Mouse (Mus musculus) ES-E14 (cell line): ENCODE data around the gene Mthfd1l. TPM values are rescaled to one million over a fixed set of nuclear protein-coding genes. Genes with fewer than 3 reads are reported as not detected.

Experiments used
- DNase-seq: peaks from one replicate; pipeline ENCODE4 v3.0.0-alpha.2; 2013; ENCODE audit warnings: low read depth, low spot score
- H3K27ac ChIP-seq: 2 replicates; pipeline ENCODE4 v1.5.1; 2012; ENCODE audit warnings: low read depth, mild to moderate bottlenecking, low read length, moderate library complexity, mixed read lengths; ENCODE audit not compliant: poor library complexity, insufficient read depth, severe bottlenecking
- H3K36me3 ChIP-seq: 2 replicates; pipeline ENCODE4 v1.6.1; 2012; ENCODE audit warnings: mild to moderate bottlenecking, low read length, moderate library complexity, mixed read lengths; ENCODE audit not compliant: control insufficient read depth, poor library complexity, insufficient read depth, severe bottlenecking
- H3K4me1 ChIP-seq, 2 experiments: fragments of 150-350 bp in 1 of 2; sonication (generic) in 1 of 2; 2 replicates each; pipeline ENCODE4 v1.6.1; 2012; ENCODE audit warnings: low read length in 2 of 2, mild to moderate bottlenecking in 1 of 2, mixed read lengths in 1 of 2; ENCODE audit not compliant: control insufficient read depth in 2 of 2, insufficient read depth in 2 of 2, poor library complexity in 1 of 2
- H3K4me3 ChIP-seq, 2 experiments: fragments of 150-350 bp in 1 of 2; sonication (generic) in 1 of 2; 2 replicates each; pipeline ENCODE4 v1.5.1; 2012; ENCODE audit warnings: low read length in 2 of 2, low read depth in 1 of 2, mild to moderate bottlenecking in 1 of 2, mixed read lengths in 1 of 2; ENCODE audit not compliant: insufficient read depth in 1 of 2, poor library complexity in 1 of 2, severe bottlenecking in 1 of 2
- H3K9ac ChIP-seq: 2 replicates; pipeline ENCODE4 v1.6.1; 2012; ENCODE audit warnings: low read depth, mild to moderate bottlenecking, low read length, mixed read lengths; ENCODE audit not compliant: poor library complexity, insufficient read depth, severe bottlenecking
- H3K9me3 ChIP-seq: fragments of 150-350 bp; sonication (generic); 2 replicates; pipeline ENCODE4 v1.6.1; 2012; ENCODE audit warnings: low read depth, mild to moderate bottlenecking, low read length; ENCODE audit not compliant: control insufficient read depth, insufficient read depth
- CHD2 ChIP-seq: IDR thresholded peaks from 2 replicates; pipeline ENCODE4 v1.6.1; 2014; ENCODE audit warnings: mild to moderate bottlenecking, low read depth, low read length, inconsistent platforms
- HCFC1 ChIP-seq: IDR thresholded peaks from 2 replicates; pipeline ENCODE4 v1.6.1; 2012; ENCODE audit warnings: low read length, inconsistent platforms, borderline replicate concordance; ENCODE audit not compliant: insufficient read depth
- MAFK ChIP-seq: IDR thresholded peaks from 2 replicates; pipeline ENCODE4 v1.6.1; 2014; ENCODE audit warnings: mild to moderate bottlenecking, low read depth, low read length, inconsistent platforms; ENCODE audit not compliant: insufficient read depth
- ZC3H11A ChIP-seq: IDR thresholded peaks from 2 replicates; pipeline ENCODE4 v1.6.1; 2012; ENCODE audit warnings: low read depth, mild to moderate bottlenecking, inconsistent platforms, low read length, borderline replicate concordance
- ZNF384 ChIP-seq: IDR thresholded peaks from 2 replicates; pipeline ENCODE4 v1.6.1; 2012; ENCODE audit warnings: low read depth, low read length, inconsistent platforms
- in situ Hi-C, 2 experiments: fragments of 600-800 bp; cut with MboI; formaldehyde crosslinking; loops; one replicate each; pipeline ENCODE4 v1.15.1; 2025; ENCODE audit warnings: low sequenced_read_pairs in 2 of 2, inconsistent platforms in 1 of 2; ENCODE audit not compliant: unreplicated experiment in 2 of 2
- total RNA-seq: library from RNA; depleted of rRNA; stranded (reverse); fragments of 300-350 nt; gene quantifications from 2 replicates; pipeline ENCODE4 v1.2.3, GENCODE M21; 2012

The Mthfd1l gene
- total RNA-seq, 1 experiment = 48.5 TPM

- H3K27ac ChIP-seq = no peak overlapping the region
- DNase-seq = no peak
- no peaks in the 10 kb centered on the region for H3K9me3 ChIP-seq
- H3K36me3 ChIP-seq = no peaks in the 10 kb centered on the region
- in situ Hi-C loops = no loop called here
- H3K9ac ChIP-seq = no peak overlapping the region
- H3K4me1 ChIP-seq = peaks cover 9 to 22% of the 10 kb centered on the region in 2 experiments
- TF ChIP-seq HCFC1 (no peak), MAFK (no peak), CHD2 (no peak)
- H3K4me3 ChIP-seq = no peak overlapping the region
Measured at GRCm38 (mm10) chr10:3936864-3937263, 36.1 kb upstream of the Mthfd1l start.

- DNase-seq = no peak
- peaks cover 19 to 22% of the 10 kb centered on the region in 2 experiments for H3K4me1 ChIP-seq
- in situ Hi-C loops = loop anchor here (10.0 kb wide), 3 partner anchors 355 to 405 kb away; no protein-coding TSS in a partner anchor
- TF ChIP-seq CHD2 (no peak), ZNF384 (no peak), MAFK (no peak), ZC3H11A (no peak), HCFC1 (no peak)
- H3K9ac ChIP-seq = peak overlapping the region; percentile 67
- no peaks in the 10 kb centered on the region for H3K36me3 ChIP-seq
- H3K27ac ChIP-seq = peak overlapping the region; percentile 99
- H3K4me3 ChIP-seq = peak overlapping the region; percentile 12 to 37; a peak in 3 of 4 replicates
- no peaks in the 10 kb centered on the region for H3K9me3 ChIP-seq
Measured at GRCm38 (mm10) chr10:3939895-3940595, 32.9 kb upstream of the Mthfd1l start.

DNA sequence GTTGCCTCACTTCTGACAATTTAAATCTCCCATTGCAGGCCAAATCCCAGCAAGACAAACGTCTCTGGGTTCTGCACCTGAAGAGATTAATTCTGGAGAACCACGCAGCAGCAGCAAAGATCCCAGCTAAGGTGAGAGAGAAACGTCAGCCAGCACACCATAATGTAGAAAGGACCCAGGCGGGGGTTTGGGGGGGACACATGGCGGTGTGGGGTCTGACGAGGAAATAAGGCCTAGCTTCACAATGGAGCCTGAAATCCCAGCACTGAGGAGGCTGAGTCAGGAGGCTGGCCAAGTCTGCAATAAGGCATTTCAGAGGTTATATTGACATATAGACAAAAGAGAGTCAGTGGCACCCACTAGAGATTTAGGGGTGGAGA is 32.3 kb upstream of the Mthfd1l start:
- Histone ChIP-seq H3K9ac (peak overlapping the region; percentile 67), H3K27ac (peak overlapping the region; percentile 99), H3K4me1 (peaks cover 19 to 22% of the 10 kb centered on the region in 2 experiments), H3K36me3 (no peaks in the 10 kb centered on the region), H3K4me3 (peak overlapping the region; percentile 12 to 37; a peak in 3 of 4 replicates), H3K9me3 (no peaks in the 10 kb centered on the region)
- no peak for DNase-seq
- in situ Hi-C loops = loop anchor here (10.0 kb wide), 3 partner anchors 356 to 406 kb away; no protein-coding TSS in a partner anchor
- TF ChIP-seq ZNF384 (no peak), HCFC1 (no peak), MAFK (no peak), ZC3H11A (no peak), CHD2 (no peak)

DNA sequence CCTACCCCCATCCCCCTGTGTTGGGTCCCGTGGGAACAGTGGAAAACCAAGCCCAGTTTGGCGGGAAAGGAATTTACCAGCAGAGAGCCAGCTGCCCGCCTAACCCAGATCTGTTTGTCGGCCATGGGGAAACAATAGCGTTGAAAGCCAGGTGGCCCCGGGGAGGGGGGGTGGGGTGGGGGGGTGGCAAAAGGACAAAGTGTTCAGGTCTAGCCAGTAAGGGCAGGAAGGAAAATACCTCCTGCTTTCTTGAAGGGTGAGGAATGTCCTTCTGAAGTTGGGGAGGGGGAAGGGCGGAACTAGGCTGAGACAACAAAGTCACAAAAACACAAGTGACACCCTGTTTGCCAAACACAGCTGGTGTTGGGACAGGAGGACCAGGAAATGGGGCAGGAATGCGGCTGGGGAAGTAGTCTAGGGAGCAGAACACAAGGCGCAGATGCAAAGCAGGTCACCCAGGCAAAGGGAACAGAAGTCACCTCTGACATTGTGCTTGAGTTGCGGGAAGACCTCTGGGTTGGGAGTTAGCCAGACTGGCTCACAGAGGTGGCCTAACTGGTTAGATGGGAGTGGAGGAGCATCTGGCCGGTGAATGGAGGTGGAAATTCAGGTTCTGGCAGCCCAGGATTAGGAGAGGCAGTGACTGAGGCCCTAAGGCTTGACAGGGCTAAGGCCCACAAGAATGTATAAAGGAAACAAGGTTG is 31.7 kb upstream of the Mthfd1l start:
- peak overlapping the region; percentile 99 for H3K27ac ChIP-seq
- H3K9ac ChIP-seq = peak overlapping the region; percentile 14; the same call in 1 of the 2 replicates
- TF ChIP-seq MAFK (no peak), ZNF384 (no peak), HCFC1 (no peak), CHD2 (peak; percentile 50; the same call in 1 of the 2 replicates)
- H3K4me1 ChIP-seq = peaks cover 19 to 22% of the 10 kb centered on the region in 2 experiments
- DNase-seq = peak; percentile 68
- H3K4me3 ChIP-seq = peak overlapping the region; percentile 6 to 38; a peak in 3 of 4 replicates
- H3K36me3 ChIP-seq = peaks cover under 1% of the 10 kb centered on the region; the same call in 1 of the 2 replicates
- H3K9me3 ChIP-seq = no peaks in the 10 kb centered on the region
- in situ Hi-C loops = loop anchor here (10.0 kb wide), 3 partner anchors 356 to 406 kb away; no protein-coding TSS in a partner anchor
